Mouse (Mus musculus): ENCODE results near the gene Gm21987. TPM values are rescaled to one million over a fixed set of nuclear protein-coding genes. Genes with fewer than 3 reads are reported as not detected.
A peak's percentile ranks its signal among the peaks of the same experiment; 100 is the strongest.

Gene Gm21987
- total RNA-seq, 2 experiments from 2014 or later, result 1.2 TPM; not detected in 1

GRCm38 (mm10) chr16:38348217-38348761, 1.4 kb downstream of the Gm21987 start:
- no peak for DNase-seq
- intact Hi-C loops (cut with DNase I), result loop anchor here (1.0 kb wide), 1 partner anchor 26 kb away; no protein-coding TSS in a partner anchor

GRCm38 (mm10) chr16:38349881-38350280, 3.0 kb downstream of the Gm21987 start:
- intact Hi-C loops (cut with DNase I), result no loop called here
- no peak for DNase-seq

- peak; percentile 47 to 68 for DNase-seq
- intact Hi-C loops (cut with DNase I), result no loop called here
These were observed 3.6 kb downstream of the Gm21987 start for GRCm38 (mm10) chr16:38350361-38350855.

DNA sequence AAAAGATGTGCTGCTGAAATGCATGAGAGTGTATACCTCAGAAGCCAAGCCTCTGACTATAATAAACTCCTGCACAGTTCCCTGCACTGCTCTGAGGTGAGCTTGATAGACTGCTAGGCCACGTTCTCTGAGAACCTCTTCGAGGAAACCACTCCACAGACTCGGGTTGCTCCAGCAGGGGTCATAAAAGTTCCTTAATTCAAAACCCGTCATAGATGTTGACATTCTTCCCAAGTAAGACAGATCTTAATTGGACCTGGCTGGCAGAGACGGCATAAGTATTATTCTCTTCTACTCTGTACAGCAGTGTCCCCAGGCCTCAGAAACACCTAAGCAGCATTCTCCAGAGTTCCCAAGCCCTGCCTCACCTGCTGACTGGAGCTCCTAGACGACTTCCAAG, 4.1 kb downstream of the Gm21987 start:
- DNase-seq, result no peak
- intact Hi-C loops (cut with DNase I), result no loop called here

- intact Hi-C loops (cut with DNase I), result no loop called here
- DNase-seq, result peak; percentile 63 to 74
These were observed 5.2 kb downstream of the Gm21987 start for GRCm38 (mm10) chr16:38352031-38352430.

- DNase-seq, result no peak
- intact Hi-C loops (cut with DNase I), result no loop called here
These were observed 6.0 kb downstream of the Gm21987 start for GRCm38 (mm10) chr16:38352851-38353250.

DNA sequence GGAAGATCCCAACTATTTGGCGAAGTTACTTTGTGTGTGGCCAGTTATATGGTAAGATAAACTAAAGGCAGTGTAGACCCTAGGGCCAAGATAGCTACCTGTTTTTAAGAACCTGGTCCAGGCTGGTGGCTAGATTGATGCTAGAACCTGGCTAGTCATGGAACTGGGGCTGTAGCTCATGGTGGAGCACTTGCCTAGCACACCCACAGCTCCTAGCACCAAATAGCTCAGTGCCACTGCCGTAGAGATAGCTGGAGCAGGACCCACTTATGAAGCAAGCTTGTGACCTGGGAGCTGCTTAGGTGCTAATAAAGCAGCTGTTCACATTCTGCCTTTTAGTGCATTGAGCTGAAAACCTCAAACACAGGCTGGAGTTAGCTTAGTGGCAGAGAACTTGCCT, 6.8 kb downstream of the Gm21987 start:
- intact Hi-C loops (cut with DNase I), result no loop called here
- DNase-seq, result no peak

DNA sequence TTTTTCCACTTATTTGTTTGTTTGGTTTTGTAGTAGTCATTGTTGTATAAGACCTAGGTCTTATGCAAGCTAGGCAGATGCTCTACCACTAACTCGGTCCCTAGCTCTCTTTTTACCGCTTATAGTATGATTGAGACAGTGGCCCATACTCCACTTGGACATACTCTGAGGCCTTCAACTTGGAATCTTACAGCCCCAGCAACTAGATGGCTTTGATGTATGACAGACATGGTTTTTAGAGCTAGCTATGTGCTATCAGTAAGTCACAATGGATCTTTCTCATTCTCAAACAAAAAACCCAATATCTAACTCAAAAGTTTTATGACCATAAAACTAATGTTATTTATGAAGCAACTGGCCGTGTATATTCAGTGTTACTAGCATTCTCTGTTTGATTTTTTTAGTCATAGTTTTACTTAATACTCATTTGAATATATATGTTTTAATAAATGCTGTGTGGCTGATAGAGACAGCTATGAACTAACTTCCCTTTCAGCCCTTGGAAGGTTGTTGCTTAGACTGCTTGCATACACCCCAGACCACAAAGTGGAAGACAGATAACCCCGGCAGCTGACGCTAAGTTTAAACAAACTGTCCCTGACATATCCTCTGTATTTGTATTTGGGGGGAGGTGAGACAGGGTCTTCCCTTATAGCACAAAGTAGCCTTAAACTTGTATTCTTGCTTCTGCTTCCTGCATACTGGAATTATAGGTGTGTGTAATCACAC, 7.5 kb downstream of the Gm21987 start:
- DNase-seq, result no peak
- intact Hi-C loops (cut with DNase I), result no loop called here

DNA sequence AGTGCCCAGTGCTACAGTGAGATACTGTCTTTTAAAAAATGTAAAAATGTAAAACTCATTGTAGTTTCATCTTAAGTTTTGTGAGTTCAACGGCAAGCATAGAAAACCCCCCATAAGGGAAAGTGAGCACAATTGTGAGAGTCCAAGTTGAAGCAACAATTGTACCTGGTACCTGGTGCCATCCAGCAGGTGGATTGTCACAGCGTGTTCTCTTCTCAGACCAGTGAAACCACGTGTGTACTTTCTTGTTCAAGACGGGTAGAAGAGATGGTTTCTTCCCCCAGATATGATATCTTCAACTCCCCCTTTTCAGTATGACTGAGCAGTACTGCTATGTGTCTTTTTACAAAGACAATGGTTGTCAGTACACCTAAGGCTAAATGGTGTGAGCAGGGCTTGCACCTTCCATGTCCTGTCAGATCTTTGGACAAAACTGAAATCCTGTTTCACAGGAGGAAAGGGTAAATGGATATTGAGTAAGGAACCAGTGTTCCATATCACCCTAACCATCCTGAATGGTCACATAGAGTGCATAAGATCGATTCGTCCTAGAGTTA, 11.5 kb downstream of the Gm21987 start:
- intact Hi-C loops (cut with DNase I), result no loop called here
- no peak for DNase-seq

- intact Hi-C loops (cut with DNase I), result no loop called here
- no peak for DNase-seq
These were observed 12.4 kb downstream of the Gm21987 start for GRCm38 (mm10) chr16:38359241-38359640.

DNA sequence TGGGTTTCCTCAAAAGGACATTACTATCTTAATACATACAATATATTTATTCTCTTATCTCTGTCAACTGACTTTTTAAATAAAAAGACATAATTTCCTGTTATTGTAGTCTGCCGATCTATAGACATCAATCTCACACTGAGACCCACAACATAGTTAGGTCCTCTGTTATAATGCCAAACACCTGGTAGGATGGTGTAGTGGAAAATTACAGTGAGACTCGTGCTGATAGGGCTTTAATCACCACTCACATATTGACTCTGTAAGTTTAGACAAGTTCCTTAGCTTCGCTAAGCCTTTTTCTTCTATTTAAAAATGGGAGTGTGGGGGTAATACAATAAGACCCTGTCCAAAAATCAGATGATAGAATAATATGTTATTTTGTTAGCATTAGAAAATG, 13.0 kb downstream of the Gm21987 start:
- no peak for DNase-seq
- intact Hi-C loops (cut with DNase I), result no loop called here

GRCm38 (mm10) chr16:38360317-38360716, 13.5 kb downstream of the Gm21987 start:
- intact Hi-C loops (cut with DNase I), result no loop called here
- no peak for DNase-seq

GRCm38 (mm10) chr16:38361933-38362332, 15.1 kb downstream of the Gm21987 start, which contains the start of gene Popdc2:
Gene Popdc2, plus strand, starts transcription at chr16:38362209.
- DNase-seq, result peak; percentile 63 to 81
- intact Hi-C loops (cut with DNase I), result no loop called here

- DNase-seq, result no peak
These were observed 15.8 kb downstream of the Gm21987 start for GRCm38 (mm10) chr16:38362493-38363255.

DNA sequence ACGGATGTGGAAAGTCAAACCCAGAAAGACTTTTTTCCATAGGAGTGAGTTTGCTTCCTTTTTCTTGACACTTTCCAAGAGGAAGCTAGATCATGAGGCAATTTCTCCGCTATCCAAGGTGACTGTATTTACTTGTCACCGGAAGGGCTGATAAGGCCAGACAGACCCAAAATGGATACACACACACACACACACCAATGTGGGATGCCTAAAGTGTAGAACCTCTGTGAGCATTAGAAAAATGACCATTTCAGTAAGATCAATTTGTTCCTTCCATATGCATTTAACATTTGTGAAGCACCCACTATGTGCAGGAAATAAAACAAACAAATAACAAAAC, 16.4 kb downstream of the Gm21987 start:
- no peak for DNase-seq
- intact Hi-C loops (cut with DNase I), result no loop called here

More at GRCm38 (mm10) chr16:38362493-38363255, 15.8 kb downstream of the Gm21987 start:
- intact Hi-C loops (cut with DNase I), result no loop called here

DNA sequence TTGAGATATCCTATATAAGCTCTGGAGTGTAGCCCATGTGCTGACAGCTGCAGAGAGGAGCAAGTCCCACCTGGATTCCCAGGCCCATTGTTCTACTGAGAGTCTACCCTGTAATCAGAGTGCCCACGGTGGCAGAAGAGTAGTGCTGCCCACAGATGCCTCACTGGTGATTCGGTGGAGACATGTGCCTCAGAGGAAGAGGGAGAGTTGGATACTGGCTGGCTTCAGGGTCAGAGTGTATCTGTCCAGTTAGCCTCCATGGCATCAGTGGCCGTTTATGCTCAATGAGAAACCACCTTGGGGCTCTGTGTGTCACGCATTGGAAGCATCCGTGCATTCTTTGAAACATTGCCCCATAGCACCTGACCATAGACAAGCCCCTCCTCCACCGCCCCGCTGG, 16.8 kb downstream of the Gm21987 start:
- no peak for DNase-seq
- intact Hi-C loops (cut with DNase I), result no loop called here

DNA sequence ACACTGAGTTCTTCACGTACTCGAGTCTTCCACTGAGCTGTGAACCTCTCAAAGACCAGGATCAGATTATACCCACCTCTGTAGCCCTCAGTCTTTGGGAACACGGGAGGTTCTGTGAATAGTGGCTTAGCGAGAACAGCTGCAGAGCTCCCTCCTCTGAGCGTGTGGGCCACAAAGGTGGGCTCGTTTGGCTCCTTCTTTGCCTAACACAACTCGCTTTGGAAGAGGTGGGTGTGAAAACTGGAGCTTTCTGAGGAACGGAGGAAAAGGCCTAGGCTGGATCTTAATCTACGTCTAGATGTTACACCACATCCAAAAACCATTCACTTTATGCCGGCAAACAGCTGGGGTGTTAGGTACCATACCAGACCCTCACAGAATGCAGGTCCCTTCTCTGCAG, 18.6 kb downstream of the Gm21987 start:
- intact Hi-C loops (cut with DNase I), result no loop called here
- no peak for DNase-seq

DNA sequence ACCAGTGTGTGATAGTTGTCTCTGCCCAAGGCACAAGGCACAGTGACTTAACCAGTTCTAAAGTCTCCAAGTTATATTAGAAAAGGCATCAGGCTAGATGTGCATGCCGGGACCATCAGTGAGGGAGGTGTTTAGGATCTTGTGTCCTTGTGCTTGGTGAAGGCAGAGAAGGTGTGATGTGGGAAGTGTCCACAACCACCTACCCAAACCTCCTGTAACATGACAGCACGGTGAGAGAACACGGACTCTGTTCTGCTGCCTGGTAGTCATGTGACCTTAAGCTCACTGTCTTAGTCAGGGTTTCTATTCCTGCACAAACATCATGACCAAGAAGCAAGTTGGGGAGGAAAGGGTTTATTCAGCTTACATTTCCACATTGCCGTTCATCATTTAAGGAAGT, 19.4 kb downstream of the Gm21987 start:
- intact Hi-C loops (cut with DNase I), result no loop called here

GRCm38 (mm10) chr16:38368336-38368735, 21.5 kb downstream of the Gm21987 start:
- intact Hi-C loops (cut with DNase I), result no loop called here
- DNase-seq, result peak; percentile 34 to 49

More for the DNA sequence above, 19.4 kb downstream of the Gm21987 start:
- DNase-seq, result no peak

- DNase-seq, result no peak
- intact Hi-C loops (cut with DNase I), result no loop called here
These were observed 22.2 kb downstream of the Gm21987 start for GRCm38 (mm10) chr16:38369000-38369399.

DNA sequence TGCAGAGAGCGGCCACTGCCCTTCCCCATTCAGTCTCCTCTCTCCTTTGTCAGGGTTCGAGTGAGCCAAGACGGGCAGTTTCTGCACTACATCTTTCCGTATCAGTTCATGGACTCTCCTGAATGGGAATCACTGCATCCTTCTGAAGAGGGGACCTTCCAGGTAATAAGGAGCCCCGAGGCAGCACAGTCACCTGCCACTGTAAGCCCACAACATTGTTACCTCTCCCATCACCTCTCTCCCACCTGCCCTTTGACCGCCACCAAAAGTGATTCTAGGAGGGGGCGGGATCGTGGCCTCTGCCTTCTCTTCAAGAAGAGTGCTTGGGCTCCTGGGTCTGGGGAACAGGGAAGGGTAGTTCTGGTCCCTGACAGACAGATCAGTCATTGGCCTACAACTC, 22.6 kb downstream of the Gm21987 start:
- no peak for DNase-seq

More for the DNA sequence above, 22.6 kb downstream of the Gm21987 start:
- intact Hi-C loops (cut with DNase I), result no loop called here
